Mouse (Mus musculus): ENCODE measurements at regions not wholly inside any gene's neighbourhood (a gene's known extent, or its start where the extent isn't known, plus 50 kb on each side); places are given as distances from the start of the nearest gene placed in this dataset.

- TF ChIP-seq CTCF (IDR thresholded peaks at IDR 0.05; ENCODE audit: extremely low read depth, insufficient read length, insufficient replicate concordance, low read depth, low read length) (no peak), POLR2A (IDR thresholded peaks at IDR 0.05; ENCODE audit: low read depth, low read length) (no peak)
These were observed 88.3 kb downstream of the Cetn3 start for GRCm38 (mm10) chr13:81871226-81871625.

All from small intestine, adult 2 months (tissue).